8 mouse cellular contexts compared by ENCODE assay signal in genomic region chr16:18459955-18460370, GRCm38 (mm10). TPM values are rescaled to one million over a fixed set of nuclear protein-coding genes. Genes with fewer than 3 reads are reported as not detected.
A peak's percentile ranks its signal among the peaks of the same experiment; 100 is the strongest.
DNase-seq lines count a peak whose midpoint lies in the region; ATAC-seq and TF ChIP-seq lines count a peak whose summit lies in the region.

No protein-coding gene starts in this region.

- peak overlapping the region; percentile 34; the same call in 1 of the 2 replicates for H3K9ac ChIP-seq in embryonic facial prominence, embryonic 14.5 days (ENCODE audit: low read depth, low read length)
- H3K9ac ChIP-seq in liver, embryonic 16.5 days (ENCODE audit: low read depth, low read length): no peak overlapping the region
- H3K9ac ChIP-seq in neural tube, embryonic 13.5 days: peak overlapping the region; percentile 63

- H3K36me3 ChIP-seq in E14TG2a.4 (ENCODE audit: insufficient read depth, low read length): no peaks in the 10 kb centered on the region
- peaks cover 5% of the 10 kb centered on the region; the same call in 1 of the 2 replicates for H3K36me3 ChIP-seq in embryonic facial prominence, embryonic 14.5 days (ENCODE audit: control insufficient read depth, insufficient read depth, low read length)
- peaks cover 55% of the 10 kb centered on the region for H3K36me3 ChIP-seq in liver, embryonic 16.5 days (ENCODE audit: control insufficient read depth, insufficient read depth)
- 0 out of 2 replicates have a peak, but pooled peaks cover 3% of the 10 kb centered on the region for H3K36me3 ChIP-seq in neural tube, embryonic 13.5 days

- H3K4me3 ChIP-seq in E14TG2a.4 (replicated peaks; ENCODE audit: low read length): peak overlapping the region; percentile 56
- H3K4me3 ChIP-seq in embryonic facial prominence, embryonic 14.5 days (ENCODE audit: low read depth, low read length): peak overlapping the region; percentile 9; the same call in 1 of the 2 replicates
- H3K4me3 ChIP-seq in liver, embryonic 16.5 days (ENCODE audit: low read depth, low read length): no peak overlapping the region
- H3K4me3 ChIP-seq in neural tube, embryonic 13.5 days: peak overlapping the region; percentile 15; the same call in 1 of the 2 replicates

- H3K4me2 ChIP-seq in embryonic facial prominence, embryonic 14.5 days (ENCODE audit: low read depth, low read length): peak overlapping the region; percentile 43
- no peak overlapping the region for H3K4me2 ChIP-seq in liver, embryonic 16.5 days (ENCODE audit: low read depth, low read length)
- peak overlapping the region; percentile 45 for H3K4me2 ChIP-seq in neural tube, embryonic 13.5 days

- TF ChIP-seq CTCF in E14TG2a.4 (conservative IDR thresholded peaks at IDR 0.05; ENCODE audit: low read length): no peak

- under 1% methylated on average over 10 of the region's 11 CpGs for WGBS in embryonic facial prominence, embryonic 14.5 days
- 5% methylated on average over 11 of the region's 11 CpGs for WGBS in liver, embryonic 16.5 days (ENCODE audit: insufficient replicate concordance)
- 4% methylated on average over 11 of the region's 11 CpGs for WGBS in neural tube, embryonic 13.5 days

- peaks cover 29% of the 10 kb centered on the region for H3K27me3 ChIP-seq in E14TG2a.4 (ENCODE audit: insufficient read depth, low read length)
- H3K27me3 ChIP-seq in embryonic facial prominence, embryonic 14.5 days (replicated peaks; ENCODE audit: control insufficient read depth, insufficient read depth, low read length): no peaks in the 10 kb centered on the region
- no peaks in the 10 kb centered on the region for H3K27me3 ChIP-seq in liver, embryonic 16.5 days (ENCODE audit: control insufficient read depth, insufficient read depth, low read depth, low read length)
- H3K27me3 ChIP-seq in neural tube, embryonic 13.5 days: peaks cover 26% of the 10 kb centered on the region; the same call in 1 of the 2 replicates

- H3K27ac ChIP-seq in embryonic facial prominence, embryonic 14.5 days (replicated peaks; ENCODE audit: low read depth, low read length): peak overlapping the region; percentile 75
- no peak overlapping the region; the same call in 1 of the 2 replicates for H3K27ac ChIP-seq in liver, embryonic 16.5 days (ENCODE audit: low read length)
- H3K27ac ChIP-seq in neural tube, embryonic 13.5 days (replicated peaks): peak overlapping the region; percentile 67

- no peaks in the 10 kb centered on the region for H3K9me3 ChIP-seq in E14TG2a.4 (ENCODE audit: low read length)
- no peaks in the 10 kb centered on the region for H3K9me3 ChIP-seq in embryonic facial prominence, embryonic 14.5 days (ENCODE audit: control insufficient read depth, low read length)
- H3K9me3 ChIP-seq in liver, embryonic 16.5 days (replicated peaks; ENCODE audit: control insufficient read depth, low read length): no peaks in the 10 kb centered on the region
- no peaks in the 10 kb centered on the region for H3K9me3 ChIP-seq in neural tube, embryonic 13.5 days

- peak; percentile 90 for ATAC-seq in embryonic facial prominence, embryonic 14.5 days (ENCODE audit: low read depth)
- peak; percentile 48 to 56; a peak in 2 of 4 replicates for ATAC-seq in hematopoietic stem cell, adult 5-6 weeks (replicated peaks in 1 of 2; ENCODE audit: insufficient read depth in 1 of 2, low FRiP score in 2 of 2, low TSS enrichment in 1 of 2, low read depth in 1 of 2, poor library complexity in 2 of 2, severe bottlenecking in 2 of 2)
- peak; percentile 72 for ATAC-seq in liver, embryonic 16.5 days (ENCODE audit: low read depth)
- peak; percentile 83 for ATAC-seq in neural tube, embryonic 13.5 days (ENCODE audit: low read depth)

- DNase-seq in 416B (ENCODE audit: low read depth): peak; percentile 89
- DNase-seq in embryonic facial prominence, embryonic 14.5 days (ENCODE audit: low spot score): peak; percentile 92
- DNase-seq in cerebellum, adult 8-10 months: no peak
- DNase-seq in urinary bladder, adult 18-20 months (ENCODE audit: low spot score in 2 of 2): no peak

- H3K4me1 ChIP-seq in E14TG2a.4 (replicated peaks; ENCODE audit: low read depth, low read length): peaks cover 60% of the 10 kb centered on the region
- H3K4me1 ChIP-seq in embryonic facial prominence, embryonic 14.5 days (ENCODE audit: control insufficient read depth, insufficient read depth, low read length): peaks cover 39% of the 10 kb centered on the region
- peaks cover 22% of the 10 kb centered on the region for H3K4me1 ChIP-seq in liver, embryonic 16.5 days (ENCODE audit: control insufficient read depth, low read depth, low read length)
- H3K4me1 ChIP-seq in neural tube, embryonic 13.5 days (replicated peaks): peaks cover 24% of the 10 kb centered on the region

RNA-seq across cellular contexts. Expression of gene Comt, which starts 33.3 kb away (rescaled TPM):
- 85.4 and 86.4 TPM in 2 replicates for polyA plus RNA-seq in embryonic facial prominence, embryonic 14.5 days (2014; fragmentation: Nextera tagmentation; extraction: Ambion mirVana)
- total RNA-seq in hematopoietic stem cell, adult 5-6 weeks (2017): 54.8 and 57.7 TPM in 2 replicates
- polyA plus RNA-seq in liver, embryonic 16.5 days (2015; fragmentation: Nextera tagmentation; extraction: Ambion mirVana): 85.1 and 86.9 TPM in 2 replicates
- 86.4 and 93.2 TPM in 2 replicates for polyA plus RNA-seq in neural tube, embryonic 13.5 days (2015; fragmentation: Nextera tagmentation; extraction: Ambion mirVana)

RNA-seq across cellular contexts. Expression of gene Txnrd2, which starts 33.8 kb away (rescaled TPM):
- 14.7 TPM in 2 replicates for polyA plus RNA-seq in embryonic facial prominence, embryonic 14.5 days (2014; fragmentation: Nextera tagmentation; extraction: Ambion mirVana)
- 12.6 and 16.3 TPM in 2 replicates for total RNA-seq in hematopoietic stem cell, adult 5-6 weeks (2017)
- polyA plus RNA-seq in liver, embryonic 16.5 days (2015; fragmentation: Nextera tagmentation; extraction: Ambion mirVana): 98.3 and 106 TPM in 2 replicates
- polyA plus RNA-seq in neural tube, embryonic 13.5 days (2015; fragmentation: Nextera tagmentation; extraction: Ambion mirVana): 20.3 and 22.8 TPM in 2 replicates

RNA-seq across cellular contexts. Expression of gene Gnb1l, which starts 38.5 kb away (rescaled TPM):
- polyA plus RNA-seq in embryonic facial prominence, embryonic 14.5 days (2014; fragmentation: Nextera tagmentation; extraction: Ambion mirVana): 16.5 and 17.8 TPM in 2 replicates
- 4.4 and 4.5 TPM in 2 replicates for total RNA-seq in hematopoietic stem cell, adult 5-6 weeks (2017)
- 6.1 and 6.3 TPM in 2 replicates for polyA plus RNA-seq in liver, embryonic 16.5 days (2015; fragmentation: Nextera tagmentation; extraction: Ambion mirVana)
- 13.6 and 13.9 TPM in 2 replicates for polyA plus RNA-seq in neural tube, embryonic 13.5 days (2015; fragmentation: Nextera tagmentation; extraction: Ambion mirVana)

RNA-seq across cellular contexts. Expression of gene Rtl10, which starts 38.7 kb away (rescaled TPM):
- 3.2 and 3.8 TPM in 2 replicates for polyA plus RNA-seq in embryonic facial prominence, embryonic 14.5 days (2014; fragmentation: Nextera tagmentation; extraction: Ambion mirVana)
- 6.7 and 8.4 TPM in 2 replicates for total RNA-seq in hematopoietic stem cell, adult 5-6 weeks (2017)
- 0.43 and 0.54 TPM in 2 replicates for polyA plus RNA-seq in liver, embryonic 16.5 days (2015; fragmentation: Nextera tagmentation; extraction: Ambion mirVana)
- 3.3 and 4.5 TPM in 2 replicates for polyA plus RNA-seq in neural tube, embryonic 13.5 days (2015; fragmentation: Nextera tagmentation; extraction: Ambion mirVana)

Comparison
In these comparisons a context has a peak if more than half of its experiments do, and no peak if none do; other contexts are left out.
1. DNase-seq: peak in 416B (single experiment) and embryonic facial prominence, embryonic 14.5 days (single experiment); none in cerebellum, adult 8-10 months (single experiment) and urinary bladder, adult 18-20 months (0 of 2).
2. Peak in every context shown above with its lines, with median percentiles within 50 percentile points of each other: ATAC-seq.